Mouse (Mus musculus) adrenal gland, adult 18-20 months (tissue): ENCODE data around the gene Gnat1. TPM values are rescaled to one million over a fixed set of nuclear protein-coding genes. Genes with fewer than 3 reads are reported as not detected.

Experiments used
- DNase-seq, 2 experiments: peaks; one replicate each; pipeline ENCODE4 v3.0.0; 2021 to 2022; ENCODE audit warnings: low spot score in 2 of 2
- total RNA-seq, 2 experiments: library from RNA; stranded (reverse); gene quantifications; 1 replicate in 1 of 2; 2 replicates in 1 of 2; pipeline ENCODE4 v1.2.3; 2021

Gnat1 gene
- total RNA-seq, 2 experiments from 2014 or later, result 0.22 to 0.56 TPM

DNA sequence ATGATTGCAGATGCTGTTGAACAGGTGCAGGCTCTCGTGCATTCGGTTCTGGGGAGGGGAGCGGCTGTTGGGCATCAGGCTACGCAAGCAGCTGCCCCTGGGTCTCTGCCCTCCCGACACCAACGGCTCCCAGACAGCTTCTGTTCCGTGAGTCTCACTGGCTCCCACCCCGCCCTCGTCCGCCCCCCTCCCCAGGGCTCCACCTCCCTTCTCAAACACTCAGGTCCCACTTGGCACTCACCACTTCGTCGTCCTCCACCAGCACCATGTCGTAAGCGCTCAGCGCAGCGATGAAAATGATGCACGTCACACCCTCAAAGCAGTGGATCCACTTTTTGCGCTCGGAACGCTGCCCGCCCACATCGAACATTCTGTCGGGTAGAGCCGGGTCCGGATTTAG, 3.2 kb downstream of the Gnat1 start:
- DNase-seq, result no peak

DNA sequence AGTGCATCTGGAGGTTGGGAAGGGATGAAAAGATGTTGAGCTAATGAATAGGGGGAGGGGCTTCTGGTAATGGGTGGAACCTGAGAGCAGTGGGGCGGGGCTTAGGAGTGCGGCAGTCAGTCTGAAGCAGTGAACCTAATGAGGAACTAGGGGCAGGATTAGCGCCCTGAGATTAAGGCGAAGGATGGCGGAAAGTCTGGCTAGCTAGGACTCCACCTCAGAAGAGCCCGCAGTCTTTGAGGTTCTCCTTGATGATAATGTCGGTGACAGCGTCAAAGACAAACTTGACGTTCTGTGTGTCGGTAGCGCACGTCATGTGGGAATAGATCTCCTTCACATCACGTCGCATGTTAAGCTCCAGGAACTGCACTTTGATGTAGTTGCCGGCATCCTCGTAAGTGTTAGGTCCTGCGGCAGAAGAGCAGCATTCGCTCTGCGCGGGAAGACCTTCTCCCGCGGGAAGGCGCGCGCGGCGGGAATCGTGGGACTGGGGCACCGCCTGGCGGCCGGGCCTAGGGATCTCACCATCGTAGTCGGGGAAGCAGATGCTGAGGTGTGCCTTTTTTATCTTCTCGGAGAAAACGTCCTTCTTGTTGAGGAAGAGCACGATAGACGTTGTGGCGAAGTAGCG, 3.7 kb downstream of the Gnat1 start:
- DNase-seq, result peak; percentile 74 to 79

DNA sequence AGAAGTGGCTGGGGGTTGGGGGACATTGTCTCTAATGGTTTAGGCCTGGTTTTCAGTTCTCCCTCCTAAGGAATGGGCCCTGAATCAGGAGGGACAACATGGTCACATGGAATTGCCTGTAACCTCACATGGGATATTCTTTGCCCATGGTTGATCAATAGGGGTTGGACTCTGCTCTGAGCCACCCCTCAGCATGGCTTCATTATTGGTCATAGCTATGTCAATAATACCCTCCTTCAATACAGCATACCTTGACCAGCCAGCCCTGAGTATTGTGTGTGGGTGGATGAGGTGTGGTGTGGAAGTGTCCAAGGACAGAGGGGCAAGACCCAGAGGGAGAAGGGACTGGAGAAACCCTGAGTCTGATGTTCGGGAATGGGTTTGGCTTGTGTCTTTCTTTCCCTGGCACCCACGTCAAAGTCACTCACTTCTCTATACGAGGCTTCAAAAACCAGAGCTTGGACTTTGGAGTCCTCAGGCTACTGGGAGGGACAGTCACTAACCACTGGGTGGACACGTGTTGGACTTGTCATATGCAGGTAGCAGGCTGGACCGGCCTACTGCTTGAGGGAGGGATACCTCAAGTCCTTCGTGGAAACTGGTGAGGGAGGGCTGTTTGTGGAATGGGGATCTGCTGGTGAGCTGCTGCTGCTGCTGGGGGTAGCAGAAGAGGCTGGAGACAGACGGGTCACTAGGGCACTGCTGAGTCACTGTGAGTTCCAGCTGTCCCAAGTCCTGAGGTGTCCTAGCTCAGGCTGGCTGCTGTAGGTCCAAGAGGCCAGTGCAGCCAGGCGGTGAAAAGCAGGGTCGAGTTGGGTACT, 4.7 kb downstream of the Gnat1 start:
- DNase-seq, result no peak

DNA sequence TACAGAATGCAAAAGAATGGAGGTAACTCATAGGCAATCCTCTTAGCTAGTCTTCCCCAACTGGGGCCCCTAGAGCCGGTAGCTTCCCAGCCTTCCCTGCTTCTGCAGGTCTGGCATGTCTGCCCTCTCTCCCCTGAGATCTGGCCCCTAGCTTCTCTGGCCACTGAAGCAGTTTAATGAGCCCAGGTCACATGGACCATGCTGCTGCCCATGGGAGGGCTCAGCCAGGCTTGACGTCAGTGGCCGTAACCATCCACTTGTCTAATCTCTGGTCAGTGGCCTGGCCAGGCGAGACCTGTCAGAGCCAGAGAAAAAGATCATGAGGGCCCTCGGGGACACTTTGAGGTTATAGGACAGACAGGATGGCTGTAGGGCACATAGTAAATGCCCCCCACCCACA, 9.3 kb downstream of the Gnat1 start:
- no peak for DNase-seq

DNA sequence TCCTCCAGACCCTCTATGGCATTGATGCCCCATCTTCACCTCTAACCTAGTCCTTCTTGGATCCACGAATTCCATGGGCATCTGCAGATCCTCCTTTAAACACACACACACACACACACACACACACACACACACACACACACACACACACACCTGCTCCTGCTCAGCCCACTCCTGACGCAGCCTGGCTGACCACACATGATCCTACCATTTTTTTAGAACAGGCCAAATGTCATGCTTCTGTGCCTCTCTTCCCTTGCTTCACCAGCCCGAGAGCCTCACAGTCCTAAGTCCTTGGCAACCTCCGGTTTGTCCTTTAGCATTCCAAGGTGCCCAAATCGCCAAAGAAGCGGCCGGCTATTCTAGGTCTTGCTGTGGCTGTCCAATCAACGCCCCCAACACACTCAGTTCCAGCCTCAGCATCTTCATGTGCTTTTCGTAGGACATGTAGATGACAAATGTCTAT, 10.0 kb downstream of the Gnat1 start, which contains the start of gene Slc38a3:
TSS of gene Slc38a3 (minus strand) at position 51 of the 466 bp plus-strand sequence.
- no peak for DNase-seq

DNA sequence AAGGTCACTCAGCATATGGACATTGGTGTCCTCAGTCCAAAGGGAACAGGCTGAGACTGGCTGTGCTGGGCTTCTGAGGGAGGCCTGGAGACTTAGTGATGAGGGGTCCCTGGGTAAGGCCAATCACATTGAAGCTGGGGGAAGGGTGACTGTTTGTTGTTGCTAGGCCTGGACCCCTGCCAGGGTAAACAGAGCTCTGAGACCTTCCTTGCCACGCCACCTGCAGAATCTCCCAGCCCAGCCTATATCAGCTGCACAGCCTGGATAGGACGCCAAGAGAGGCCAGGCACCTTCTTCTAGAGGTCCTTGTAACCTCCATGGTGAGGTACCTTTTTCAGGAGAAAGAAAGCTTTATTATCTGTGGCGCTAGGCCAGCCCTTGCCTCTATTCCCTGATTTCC, 10.6 kb downstream of the Gnat1 start:
- DNase-seq, result no peak

DNA sequence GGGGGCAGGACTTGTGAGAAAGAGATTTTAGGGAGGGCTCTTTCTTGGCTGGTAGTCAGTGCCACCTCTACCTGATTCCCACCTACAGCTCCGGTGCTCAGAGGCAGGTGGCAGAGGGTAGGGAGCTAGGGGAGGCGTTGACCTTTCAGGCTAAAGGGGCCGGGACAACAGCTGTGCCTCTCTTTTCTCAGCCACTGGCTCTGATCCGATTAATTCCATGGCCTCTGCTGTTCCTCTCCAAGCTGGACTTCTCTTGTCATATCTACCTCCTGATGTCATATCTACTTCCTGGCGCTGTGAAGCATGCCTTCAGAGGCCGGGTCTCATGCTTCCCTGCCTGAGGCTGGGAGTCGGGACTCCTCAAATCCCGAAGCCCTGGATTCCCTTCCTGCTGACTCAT, 11.5 kb downstream of the Gnat1 start:
- DNase-seq, result no peak

DNA sequence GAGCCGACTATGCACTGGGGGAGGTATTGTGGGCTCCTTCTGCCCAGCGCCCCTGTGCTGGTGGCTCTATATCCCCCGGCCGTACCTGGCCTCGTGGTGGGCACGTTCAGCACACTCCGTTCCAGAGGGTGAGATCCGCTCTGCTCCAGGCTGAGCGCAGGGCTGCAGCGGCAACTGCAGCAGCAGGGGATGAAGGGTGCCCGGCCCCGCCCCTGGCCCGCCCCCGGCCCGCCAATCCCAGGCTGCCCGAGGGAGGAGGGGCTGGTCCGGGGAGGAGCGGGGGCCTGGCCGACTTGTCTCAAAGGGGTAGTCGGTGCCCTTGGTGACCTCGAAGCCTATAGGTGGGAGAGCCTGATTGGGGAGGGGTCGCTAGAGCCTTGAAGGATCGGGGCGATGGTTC, 12.3 kb downstream of the Gnat1 start:
- DNase-seq, result no peak

DNA sequence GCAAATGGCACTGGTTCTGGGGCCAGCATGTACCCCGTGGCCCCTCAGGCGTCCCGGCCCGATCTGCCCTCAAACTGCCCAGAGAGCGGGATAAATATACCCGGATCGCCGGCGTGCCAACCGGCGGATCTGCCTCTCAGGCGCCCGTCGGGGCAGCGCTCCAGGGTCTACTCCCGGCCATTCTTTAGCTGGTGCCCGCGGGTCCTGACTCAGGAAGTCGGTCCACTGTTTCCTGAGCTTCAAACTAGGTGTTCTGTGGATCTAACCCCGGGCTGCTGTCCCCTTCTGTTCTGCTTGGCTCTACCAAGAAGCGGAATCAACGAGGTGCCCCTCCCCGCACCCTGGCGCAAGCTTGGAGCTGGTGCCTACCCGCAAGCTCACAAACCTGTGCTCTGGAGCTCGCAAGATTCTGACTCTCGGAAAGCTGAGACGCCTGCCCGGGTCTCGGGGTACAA, 12.7 kb downstream of the Gnat1 start:
- DNase-seq, result no peak

DNA sequence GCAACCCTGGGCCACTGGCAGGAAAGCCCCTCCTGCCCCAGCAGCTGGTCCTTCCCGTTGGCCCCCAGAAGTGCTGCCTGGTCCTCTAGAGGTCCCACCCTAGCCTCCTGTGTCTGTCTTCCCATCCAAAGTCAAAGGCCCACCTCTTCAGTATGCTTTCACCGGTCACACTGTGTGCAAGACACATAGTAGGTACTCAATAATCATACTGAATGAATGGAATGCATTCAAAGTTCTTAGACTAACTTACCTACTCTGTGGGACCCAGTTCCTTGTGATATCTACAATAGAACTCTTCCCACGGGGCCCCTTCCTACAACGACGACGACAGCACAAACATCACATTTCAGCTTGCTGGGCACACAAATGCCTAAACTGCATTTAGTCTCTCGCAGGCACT, 14.2 kb downstream of the Gnat1 start:
- DNase-seq, result no peak

DNA sequence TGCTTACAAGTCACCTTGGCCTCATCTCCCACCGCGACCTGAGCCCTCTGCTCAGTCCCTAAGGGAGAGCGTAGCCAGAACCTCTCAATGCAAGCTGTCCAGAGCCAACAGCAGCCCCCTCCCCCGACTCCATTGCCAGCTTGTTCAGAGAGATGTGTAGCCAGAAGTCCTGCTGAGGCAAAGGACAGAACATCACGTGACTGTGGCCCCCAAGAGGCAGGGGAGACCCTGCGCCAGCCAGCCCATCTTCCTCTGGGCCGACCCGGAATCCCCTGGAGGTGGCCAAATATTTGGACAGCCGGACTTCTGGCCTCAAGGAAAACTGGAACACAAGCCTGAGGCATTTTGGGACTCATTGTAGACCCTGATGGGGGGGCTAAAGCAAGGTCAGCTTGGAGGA, 16.0 kb downstream of the Gnat1 start:
- DNase-seq, result no peak

DNA sequence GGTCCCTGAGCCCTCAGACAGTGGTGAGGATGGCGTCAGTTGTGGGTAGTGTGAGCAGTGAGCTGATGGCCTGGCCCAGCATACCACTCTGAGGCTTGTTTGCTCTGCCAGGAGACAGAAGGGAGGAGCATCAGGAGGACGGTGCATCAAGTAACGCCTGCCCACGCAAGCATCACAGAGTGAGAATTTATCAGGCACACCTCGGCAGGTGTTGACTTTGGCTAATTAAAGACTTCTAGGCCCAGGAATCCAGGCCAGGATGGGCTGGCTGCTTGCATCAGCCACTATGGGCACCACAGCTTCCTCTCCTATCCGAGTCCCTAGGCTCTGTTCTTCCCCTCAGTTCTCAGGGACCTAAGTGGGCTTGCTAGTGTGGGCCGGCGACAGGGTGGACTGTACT, 17.2 kb downstream of the Gnat1 start:
- DNase-seq, result no peak

DNA sequence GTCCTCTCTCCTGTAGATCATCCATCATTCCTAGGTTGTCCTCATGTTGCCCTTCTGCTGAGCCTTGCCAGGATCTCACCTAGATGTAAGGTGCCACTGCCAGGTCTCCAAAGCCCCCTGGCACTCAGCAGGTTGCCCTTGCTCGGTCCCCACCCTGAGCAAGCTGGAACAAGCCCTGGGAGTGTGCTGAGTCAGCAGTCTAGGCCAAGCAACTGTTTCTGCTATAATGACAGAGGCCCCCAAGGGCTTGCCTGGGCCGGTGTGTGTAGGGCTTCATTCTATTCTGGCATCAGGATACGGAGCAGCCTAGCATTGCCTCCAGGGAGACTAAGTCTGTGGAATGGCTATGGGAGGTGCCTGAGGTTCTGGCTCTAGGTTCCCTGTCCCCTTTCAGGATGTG, 18.7 kb downstream of the Gnat1 start:
- no peak for DNase-seq

DNA sequence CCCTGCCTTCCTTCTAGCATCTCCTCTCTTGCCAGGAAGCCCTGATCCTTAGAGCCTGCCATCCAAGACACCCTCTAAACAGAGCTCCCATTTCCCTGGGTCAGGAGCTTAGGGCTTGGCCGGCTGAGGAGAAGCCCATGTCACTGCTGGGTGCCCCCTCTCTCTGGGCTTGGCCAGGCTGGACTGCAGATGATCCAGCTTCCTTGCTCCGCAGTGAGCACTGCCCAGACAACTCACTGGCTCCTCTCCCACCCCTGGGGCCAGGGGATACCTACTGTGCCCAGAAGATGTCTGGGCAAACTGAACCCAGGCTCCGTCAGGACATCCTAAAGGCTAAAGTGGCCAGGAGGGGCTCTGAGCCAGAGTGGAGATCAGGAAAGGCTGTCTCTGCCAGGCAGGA, 19.6 kb downstream of the Gnat1 start:
- no peak for DNase-seq

DNA sequence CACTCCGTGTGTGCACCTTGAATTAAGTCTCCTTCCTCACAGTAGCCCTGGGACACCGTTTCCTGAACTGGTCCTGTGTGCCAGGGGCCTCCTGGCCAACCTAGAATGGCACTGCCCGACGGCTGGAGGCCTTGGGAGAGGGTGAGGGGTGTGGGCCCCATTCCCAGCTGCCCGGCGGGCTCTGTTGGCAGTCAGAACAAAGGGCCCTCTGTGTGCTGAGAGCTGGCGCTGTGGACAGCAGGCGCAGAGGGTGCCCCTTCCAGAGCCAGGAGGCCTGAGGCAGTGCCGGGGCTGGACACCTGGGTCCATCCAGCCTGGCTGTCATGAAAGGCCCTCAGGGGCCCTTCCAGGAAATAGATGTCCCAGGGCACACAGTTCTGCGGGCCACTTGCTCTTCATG, 20.0 kb downstream of the Gnat1 start:
- DNase-seq, result no peak

DNA sequence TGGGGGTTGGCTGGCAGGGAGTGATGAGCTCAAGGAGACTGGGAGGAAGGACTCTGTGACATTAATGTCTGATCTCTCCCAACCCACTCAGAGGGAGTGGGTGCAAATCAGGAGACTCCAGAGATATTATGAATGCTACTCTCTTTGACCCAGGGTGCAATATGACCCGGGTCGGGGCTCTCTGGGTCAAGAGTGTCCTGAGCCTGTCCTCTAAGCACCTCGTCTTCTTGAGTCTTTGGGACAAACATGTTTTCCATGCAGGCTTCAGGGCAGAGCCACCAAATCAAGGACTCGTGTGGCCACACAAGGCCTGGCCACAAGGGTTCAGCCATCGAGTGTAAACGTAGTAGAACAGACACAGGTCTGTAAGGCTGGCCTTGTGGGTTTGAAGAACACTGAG, 21.4 kb downstream of the Gnat1 start:
- DNase-seq, result no peak

DNA sequence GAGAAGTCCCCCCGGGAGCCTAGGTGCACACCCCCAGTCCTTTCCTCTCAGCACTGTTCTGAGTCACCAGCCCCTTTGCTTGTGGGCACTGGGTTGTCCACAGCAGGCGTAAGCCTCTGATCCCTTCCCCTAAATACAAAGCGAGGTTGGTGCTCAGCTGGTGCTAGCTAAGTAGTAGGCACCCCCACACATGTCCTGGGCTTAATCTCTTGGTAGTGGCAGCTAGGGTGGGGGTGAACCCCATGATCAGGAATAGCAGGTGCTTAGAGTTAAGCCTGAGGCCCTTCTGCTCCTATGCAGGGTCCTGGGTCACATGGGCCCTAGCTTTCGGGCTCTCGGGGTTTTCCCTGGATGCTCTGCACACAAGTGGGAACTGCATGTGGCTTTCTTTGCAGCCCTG, 22.4 kb downstream of the Gnat1 start:
- no peak for DNase-seq

DNA sequence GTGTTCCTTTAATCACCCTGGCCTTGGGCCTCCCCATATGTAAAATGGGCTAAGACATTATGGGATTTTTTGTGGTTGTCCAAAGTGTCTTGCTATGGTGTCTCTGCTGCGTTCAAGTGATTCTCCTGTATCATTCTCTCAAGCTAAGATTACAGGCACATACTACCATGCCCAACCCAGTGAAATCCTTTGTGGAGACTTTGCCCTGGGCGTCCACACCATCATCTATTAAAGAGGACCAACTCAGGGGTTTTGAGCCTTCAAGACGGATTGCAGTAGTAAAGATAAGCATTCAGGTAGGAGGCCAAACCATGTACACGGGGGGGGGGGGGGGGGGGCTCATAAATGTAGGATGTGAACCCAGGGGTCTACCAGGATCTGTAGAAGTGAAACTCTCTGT, 24.9 kb downstream of the Gnat1 start:
- no peak for DNase-seq

DNA sequence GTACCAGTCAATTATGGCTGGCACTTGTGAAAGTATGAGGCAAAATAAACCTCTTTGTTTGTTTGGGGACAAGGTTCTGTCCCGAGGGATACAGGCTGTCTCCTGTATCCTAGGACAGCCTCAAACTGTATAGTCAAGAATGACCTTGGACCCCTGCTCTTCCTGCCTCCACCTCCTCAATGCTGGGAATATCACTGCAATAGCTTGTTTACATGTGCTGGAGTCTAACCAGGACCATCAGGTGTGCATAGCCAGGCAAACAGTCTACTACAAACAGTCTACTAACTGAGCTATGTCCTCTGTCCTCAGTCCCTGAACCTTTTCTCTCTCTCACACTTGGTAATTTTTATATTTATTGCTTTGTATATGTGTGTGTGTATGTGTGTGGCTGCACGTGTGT, 26.0 kb downstream of the Gnat1 start:
- no peak for DNase-seq

DNA sequence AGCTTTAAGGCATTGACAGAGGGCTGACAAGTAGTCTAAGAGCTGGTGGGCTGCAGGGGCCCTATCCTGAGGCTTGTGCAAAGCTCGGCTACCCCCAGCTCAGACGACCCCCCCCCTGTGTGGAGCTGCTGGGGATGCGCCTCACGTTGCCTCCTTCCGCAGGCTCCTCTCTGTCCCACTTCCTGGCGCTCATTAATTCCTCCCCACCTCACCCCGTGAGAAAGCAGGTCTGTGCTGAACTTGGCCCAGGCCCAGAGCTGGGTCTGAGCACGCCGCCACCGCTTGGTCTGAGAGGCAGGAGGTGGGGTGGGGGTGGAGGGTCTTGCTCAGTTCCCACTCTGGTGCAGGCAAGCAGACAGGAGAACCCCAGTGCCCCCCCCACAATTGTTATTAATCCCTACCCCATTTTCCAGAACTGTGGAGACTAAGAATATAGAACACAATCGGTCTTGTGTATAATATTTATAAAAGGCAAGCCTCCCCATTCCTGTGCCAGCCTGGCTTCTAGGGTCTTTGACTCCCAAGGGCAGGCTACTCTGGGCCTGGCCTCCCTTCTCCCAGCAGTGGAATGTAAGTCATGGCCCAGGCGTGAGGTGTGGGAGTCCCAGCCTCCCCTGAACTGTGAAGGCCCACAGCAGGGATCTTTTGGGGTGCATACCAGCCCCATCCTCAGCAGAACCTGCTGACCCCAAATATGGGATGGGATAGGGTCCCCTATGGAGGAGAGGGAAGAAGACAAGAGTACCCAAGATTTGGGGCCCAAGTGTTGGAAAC, 28.6 kb downstream of the Gnat1 start:
- DNase-seq, result no peak

DNA sequence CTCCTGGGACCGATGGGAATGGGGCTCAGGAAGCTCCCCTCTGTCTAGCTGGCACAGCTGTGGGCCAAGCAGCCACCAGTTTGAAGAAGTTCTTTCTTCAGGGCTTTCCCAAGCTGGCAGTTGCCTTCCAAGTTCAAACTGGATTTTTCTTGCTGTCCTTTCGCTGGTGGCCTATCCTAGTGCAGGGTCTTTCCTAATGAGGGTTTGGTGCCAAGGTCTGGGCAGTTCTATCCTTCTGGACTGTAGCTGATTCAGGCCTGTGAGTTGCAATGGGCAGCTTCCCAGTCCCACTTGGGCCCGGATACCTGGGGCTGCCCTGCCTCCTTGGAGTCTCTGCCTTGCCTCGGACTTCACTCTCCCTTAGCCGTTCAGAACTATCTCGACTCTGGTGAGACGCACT, 29.3 kb downstream of the Gnat1 start:
- no peak for DNase-seq

DNA sequence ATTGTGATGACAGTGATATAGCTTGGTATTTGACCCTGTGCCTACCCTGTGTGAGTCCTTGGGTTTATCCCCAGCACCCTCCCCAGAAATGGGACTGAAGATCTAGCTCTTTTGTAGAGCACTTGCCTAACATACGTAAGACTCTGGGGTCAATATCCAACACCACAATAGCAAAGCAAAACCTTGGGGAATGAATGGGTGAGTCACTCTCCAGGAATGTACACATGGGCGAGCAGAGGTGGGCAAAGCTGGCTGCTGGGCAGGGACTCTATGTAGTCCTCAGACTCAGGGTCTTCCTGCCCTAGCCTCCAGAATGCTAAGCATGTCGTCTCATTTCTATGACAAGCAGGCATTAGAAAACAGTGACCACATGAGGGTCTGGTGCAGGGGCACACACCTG, 30.7 kb downstream of the Gnat1 start:
- DNase-seq, result no peak
